Mouse (Mus musculus): ENCODE measurements around the gene Acvr1b. TPM values are rescaled to one million over a fixed set of nuclear protein-coding genes. Genes with fewer than 3 reads are reported as not detected.

The Acvr1b gene
- polyA plus RNA-seq, 1 experiment, result 3.8 TPM

DNA sequence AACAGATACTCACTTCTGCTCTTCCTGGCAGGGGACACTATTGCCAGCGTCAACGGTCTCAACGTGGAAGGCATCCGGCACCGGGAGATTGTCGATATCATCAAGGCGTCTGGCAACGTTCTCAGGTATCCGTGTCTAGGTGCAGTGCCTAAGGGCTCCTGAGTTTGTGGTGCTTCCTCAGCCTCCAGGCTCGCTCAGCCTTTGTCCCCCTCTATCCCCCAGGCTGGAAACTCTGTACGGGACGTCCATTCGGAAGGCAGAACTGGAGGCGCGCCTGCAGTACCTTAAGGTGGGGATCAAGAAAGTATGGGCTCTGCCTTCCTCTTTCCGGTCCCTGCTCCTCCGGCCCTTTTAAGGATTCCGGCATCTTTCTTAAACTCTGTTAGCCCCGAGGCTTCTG, 56.6 kb downstream of the Acvr1b start:
- peaks cover 20% of the 10 kb centered on the region for H3K36me3 ChIP-seq (ENCODE audit: control insufficient read depth, insufficient read depth)
- TF ChIP-seq MYOG (IDR thresholded peaks at IDR 0.05; ENCODE audit: control insufficient read depth, extremely low read depth, insufficient read length) (no peak), FOSL1 (IDR thresholded peaks at IDR 0.05; ENCODE audit: insufficient read depth, low read length, poor library complexity, severe bottlenecking) (no peak), USF1 (IDR thresholded peaks at IDR 0.05; ENCODE audit: low read depth) (no peak), CEBPB (IDR thresholded peaks at IDR 0.05; ENCODE audit: low read depth) (no peak), MYOD1 (IDR thresholded peaks at IDR 0.05; ENCODE audit: control insufficient read depth, insufficient read length, low read depth) (no peak), MAX (IDR thresholded peaks at IDR 0.05) (no peak)

DNA sequence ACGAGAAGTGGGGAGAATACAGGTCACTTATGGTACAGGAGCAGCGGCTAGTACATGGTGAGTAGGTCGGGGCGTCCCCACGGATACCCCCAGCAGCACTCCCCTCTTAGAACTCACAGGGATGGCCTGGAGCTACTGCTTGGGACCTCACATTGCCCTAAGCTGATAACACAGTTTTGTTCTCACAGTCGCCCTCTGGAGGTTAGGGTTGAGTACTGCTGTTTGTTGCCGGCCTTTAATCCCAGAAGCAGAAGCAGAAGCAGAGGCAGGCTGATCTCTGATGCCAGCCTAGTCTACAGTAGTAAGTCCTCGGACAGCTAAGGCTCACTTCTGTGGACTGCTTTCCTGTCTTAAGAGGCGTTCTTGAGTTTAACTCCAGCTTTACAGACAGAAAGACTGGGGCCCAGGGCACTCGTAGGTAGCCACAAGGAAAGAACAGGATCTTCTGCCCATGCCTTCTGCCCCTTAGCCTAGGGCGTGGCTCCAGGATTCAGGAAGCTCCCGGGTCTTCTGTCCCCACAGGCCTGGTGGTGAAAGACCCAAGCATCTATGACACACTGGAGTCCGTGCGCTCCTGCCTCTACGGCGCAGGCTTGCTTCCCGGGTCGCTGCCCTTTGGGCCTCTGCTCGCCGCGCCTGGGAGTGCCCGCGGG, 57.3 kb downstream of the Acvr1b start:
- H3K79me2 ChIP-seq (ENCODE audit: control insufficient read depth, insufficient read depth), result no peaks in the 10 kb centered on the region
- TF ChIP-seq CEBPB (IDR thresholded peaks at IDR 0.05; ENCODE audit: low read depth) (no peak), CTCF (IDR thresholded peaks at IDR 0.05; ENCODE audit: control insufficient read depth, insufficient read depth, insufficient read length) (peak; percentile 40), FOSL1 (IDR thresholded peaks at IDR 0.05; ENCODE audit: insufficient read depth, low read length, poor library complexity, severe bottlenecking) (no peak), MYOD1 (IDR thresholded peaks at IDR 0.05; ENCODE audit: control insufficient read depth, insufficient read length, low read depth) (no peak)
- H3ac ChIP-seq (ENCODE audit: control insufficient read depth, insufficient read length, low read depth), result no peak overlapping the region
- peaks cover 20% of the 10 kb centered on the region for H3K36me3 ChIP-seq (ENCODE audit: control insufficient read depth, insufficient read depth)
- no peak overlapping the region for H3K4me3 ChIP-seq (ENCODE audit: insufficient read depth, poor library complexity, severe bottlenecking)
- no peaks in the 10 kb centered on the region for H3K27me3 ChIP-seq (ENCODE audit: control insufficient read depth, insufficient read depth, insufficient read length)
- no peaks in the 10 kb centered on the region for H3K79me3 ChIP-seq (ENCODE audit: low read depth)

More for the DNA sequence above, 56.6 kb downstream of the Acvr1b start:
- Histone ChIP-seq H3K79me3 (ENCODE audit: low read depth) (no peaks in the 10 kb centered on the region), H3K4me3 (ENCODE audit: insufficient read depth, poor library complexity, severe bottlenecking) (no peak overlapping the region), H3ac (ENCODE audit: control insufficient read depth, insufficient read length, low read depth) (no peak overlapping the region), H3K79me2 (ENCODE audit: control insufficient read depth, insufficient read depth) (no peaks in the 10 kb centered on the region), H3K27me3 (ENCODE audit: control insufficient read depth, insufficient read depth, insufficient read length) (no peaks in the 10 kb centered on the region)

DNA sequence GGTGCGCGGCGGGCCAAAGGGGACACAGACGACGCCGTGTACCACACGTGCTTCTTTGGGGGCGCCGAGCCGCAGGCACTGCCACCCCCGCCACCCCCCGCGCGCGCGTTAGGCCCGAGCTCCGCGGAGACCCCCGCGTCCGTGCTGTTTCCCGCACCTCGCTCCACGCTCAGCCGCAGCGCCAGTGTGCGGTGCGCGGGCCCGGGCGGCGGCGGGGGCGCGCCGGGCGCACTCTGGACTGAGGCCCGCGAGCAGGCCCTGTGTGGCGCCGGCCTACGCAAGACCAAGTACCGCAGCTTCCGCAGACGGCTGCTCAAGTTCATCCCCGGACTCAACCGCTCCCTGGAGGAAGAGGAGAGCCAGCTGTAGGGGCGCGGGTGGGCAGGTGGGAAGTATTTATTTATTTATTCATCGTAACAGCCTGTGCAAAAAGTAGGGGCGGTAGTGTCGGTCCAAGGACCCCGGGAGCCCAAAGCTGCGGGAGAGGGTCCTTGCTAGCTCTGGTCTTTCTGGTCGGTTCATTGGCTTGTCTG, 57.8 kb downstream of the Acvr1b start:
- peaks cover 20% of the 10 kb centered on the region for H3K36me3 ChIP-seq (ENCODE audit: control insufficient read depth, insufficient read depth)
- no peaks in the 10 kb centered on the region for H3K27me3 ChIP-seq (ENCODE audit: control insufficient read depth, insufficient read depth, insufficient read length)

DNA sequence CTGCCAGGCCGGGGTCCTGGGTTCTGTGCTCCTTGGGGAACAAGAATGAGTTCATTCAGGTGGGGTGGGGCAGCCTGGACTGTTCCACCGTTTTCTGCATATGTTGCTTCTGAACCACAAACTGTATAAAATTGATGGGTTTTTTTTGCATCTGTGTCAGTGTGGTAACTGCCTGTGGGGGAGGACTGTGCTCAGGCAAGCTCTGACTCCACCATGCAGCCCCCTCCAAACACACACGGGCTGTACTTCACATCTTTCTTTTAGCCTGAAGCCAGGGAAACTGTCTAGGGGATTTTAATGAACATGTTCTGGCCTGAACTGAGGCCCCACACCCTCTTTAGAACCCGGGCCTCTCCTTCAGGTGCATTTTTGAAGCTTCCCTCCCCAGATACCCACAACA, 58.7 kb downstream of the Acvr1b start:
- H3K36me3 ChIP-seq (ENCODE audit: control insufficient read depth, insufficient read depth), result peaks cover 20% of the 10 kb centered on the region
- H3K4me3 ChIP-seq (ENCODE audit: insufficient read depth, poor library complexity, severe bottlenecking), result no peak overlapping the region
- no peaks in the 10 kb centered on the region for H3K27me3 ChIP-seq (ENCODE audit: control insufficient read depth, insufficient read depth, insufficient read length)
- H3K79me3 ChIP-seq (ENCODE audit: low read depth), result no peaks in the 10 kb centered on the region
- no peak for TF ChIP-seq MYOD1 (IDR thresholded peaks at IDR 0.05; ENCODE audit: control insufficient read depth, insufficient read length, low read depth)
- no peak for TF ChIP-seq CEBPB (IDR thresholded peaks at IDR 0.05; ENCODE audit: low read depth)
- TF ChIP-seq USF1 (IDR thresholded peaks at IDR 0.05; ENCODE audit: low read depth), result no peak
- TF ChIP-seq MYOG (IDR thresholded peaks at IDR 0.05; ENCODE audit: control insufficient read depth, extremely low read depth, insufficient read length), result no peak
- no peak for TF ChIP-seq MAX (IDR thresholded peaks at IDR 0.05)
- TF ChIP-seq CTCF (IDR thresholded peaks at IDR 0.05; ENCODE audit: control insufficient read depth, insufficient read depth, insufficient read length), result no peak
- no peak for TF ChIP-seq FOSL1 (IDR thresholded peaks at IDR 0.05; ENCODE audit: insufficient read depth, low read length, poor library complexity, severe bottlenecking)
- H3K79me2 ChIP-seq (ENCODE audit: control insufficient read depth, insufficient read depth), result no peaks in the 10 kb centered on the region
- no peak overlapping the region for H3ac ChIP-seq (ENCODE audit: control insufficient read depth, insufficient read length, low read depth)

More for the DNA sequence above, 57.8 kb downstream of the Acvr1b start:
- H3ac ChIP-seq (ENCODE audit: control insufficient read depth, insufficient read length, low read depth), result no peak overlapping the region
- H3K4me3 ChIP-seq (ENCODE audit: insufficient read depth, poor library complexity, severe bottlenecking), result no peak overlapping the region
- no peaks in the 10 kb centered on the region for H3K79me3 ChIP-seq (ENCODE audit: low read depth)
- H3K79me2 ChIP-seq (ENCODE audit: control insufficient read depth, insufficient read depth), result no peaks in the 10 kb centered on the region
- TF ChIP-seq MAX (IDR thresholded peaks at IDR 0.05), result no peak
- no peak for TF ChIP-seq USF1 (IDR thresholded peaks at IDR 0.05; ENCODE audit: low read depth)
- no peak for TF ChIP-seq CTCF (IDR thresholded peaks at IDR 0.05; ENCODE audit: control insufficient read depth, insufficient read depth, insufficient read length)
- no peak for TF ChIP-seq FOSL1 (IDR thresholded peaks at IDR 0.05; ENCODE audit: insufficient read depth, low read length, poor library complexity, severe bottlenecking)
- no peak for TF ChIP-seq MYOG (IDR thresholded peaks at IDR 0.05; ENCODE audit: control insufficient read depth, extremely low read depth, insufficient read length)
- no peak for TF ChIP-seq MYOD1 (IDR thresholded peaks at IDR 0.05; ENCODE audit: control insufficient read depth, insufficient read length, low read depth)
- TF ChIP-seq CEBPB (IDR thresholded peaks at IDR 0.05; ENCODE audit: low read depth), result no peak

DNA sequence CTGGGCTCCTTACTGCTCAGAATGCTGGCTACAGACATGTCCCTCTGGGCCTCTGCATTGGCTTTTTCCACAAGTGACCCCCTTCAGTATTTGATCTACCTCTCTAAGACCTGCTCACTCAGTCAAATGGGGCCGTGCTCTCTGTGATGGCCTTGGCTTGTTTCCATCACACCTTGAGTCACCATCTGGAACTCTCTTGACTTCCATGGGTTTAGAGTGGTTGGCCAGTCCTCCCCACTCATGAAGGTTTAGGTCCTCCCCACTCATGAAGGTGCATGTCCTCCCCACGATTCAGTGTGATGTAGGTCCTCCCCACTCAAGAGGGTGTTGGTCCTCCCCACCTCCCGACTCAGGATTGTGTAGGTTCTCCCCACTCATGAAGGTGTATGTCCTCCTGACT, 59.3 kb downstream of the Acvr1b start:
- no peak for TF ChIP-seq USF1 (IDR thresholded peaks at IDR 0.05; ENCODE audit: low read depth)
- no peak for TF ChIP-seq CEBPB (IDR thresholded peaks at IDR 0.05; ENCODE audit: low read depth)
- TF ChIP-seq FOSL1 (IDR thresholded peaks at IDR 0.05; ENCODE audit: insufficient read depth, low read length, poor library complexity, severe bottlenecking), result no peak
- TF ChIP-seq MAX (IDR thresholded peaks at IDR 0.05), result no peak
- TF ChIP-seq MYOD1 (IDR thresholded peaks at IDR 0.05; ENCODE audit: control insufficient read depth, insufficient read length, low read depth), result no peak
- no peak for TF ChIP-seq MYOG (IDR thresholded peaks at IDR 0.05; ENCODE audit: control insufficient read depth, extremely low read depth, insufficient read length)
- TF ChIP-seq CTCF (IDR thresholded peaks at IDR 0.05; ENCODE audit: control insufficient read depth, insufficient read depth, insufficient read length), result no peak
- peaks cover 20% of the 10 kb centered on the region for H3K36me3 ChIP-seq (ENCODE audit: control insufficient read depth, insufficient read depth)
- no peak overlapping the region for H3K4me3 ChIP-seq (ENCODE audit: insufficient read depth, poor library complexity, severe bottlenecking)
- H3K79me3 ChIP-seq (ENCODE audit: low read depth), result no peaks in the 10 kb centered on the region
- H3K79me2 ChIP-seq (ENCODE audit: control insufficient read depth, insufficient read depth), result no peaks in the 10 kb centered on the region
- no peak overlapping the region for H3ac ChIP-seq (ENCODE audit: control insufficient read depth, insufficient read length, low read depth)
- no peaks in the 10 kb centered on the region for H3K27me3 ChIP-seq (ENCODE audit: control insufficient read depth, insufficient read depth, insufficient read length)

All from C2C12 (cell line).